Mouse (Mus musculus) stomach, embryonic 15.5 days (tissue): ENCODE results near the gene Faf1. TPM values are rescaled to one million over a fixed set of nuclear protein-coding genes. Genes with fewer than 3 reads are reported as not detected.
A peak's percentile ranks its signal among the peaks of the same experiment; 100 is the strongest.

Experiments used
- ATAC-seq: fragments of 200-750 bp; cut with Nextera tagmentation; 2 replicates; pipeline ENCODE4 v1.8.0; 2017; ENCODE audit warnings: low read depth, moderate number of reproducible peaks, moderate TSS enrichment; ENCODE audit not compliant: insufficient read depth, low FRiP score
- H3K27ac ChIP-seq: fragments of 300-500 bp; sonication (generic); 2 replicates; pipeline ENCODE4 v1.5.1; 2015; ENCODE audit warnings: mild to moderate bottlenecking, inconsistent platforms
- H3K27me3 ChIP-seq: fragments of 300-500 bp; sonication (generic); replicated peaks from 2 replicates; pipeline ENCODE4 v1.6.1; 2015; ENCODE audit warnings: inconsistent platforms
- H3K36me3 ChIP-seq: fragments of 300-500 bp; sonication (generic); 2 replicates; pipeline ENCODE4 v1.6.1; 2015; ENCODE audit warnings: inconsistent platforms
- H3K4me1 ChIP-seq: fragments of 300-500 bp; sonication (generic); 2 replicates; pipeline ENCODE4 v1.6.1; 2015; ENCODE audit warnings: inconsistent platforms
- H3K4me2 ChIP-seq: fragments of 300-500 bp; sonication (generic); 2 replicates; pipeline ENCODE4 v1.6.1; 2015; ENCODE audit warnings: mild to moderate bottlenecking, inconsistent platforms
- H3K4me3 ChIP-seq: fragments of 300-500 bp; sonication (generic); replicated peaks from 2 replicates; pipeline ENCODE4 v1.5.1; 2015; ENCODE audit warnings: inconsistent platforms
- H3K9ac ChIP-seq: fragments of 300-500 bp; sonication (generic); 2 replicates; pipeline ENCODE4 v1.6.1; 2015; ENCODE audit warnings: inconsistent platforms
- H3K9me3 ChIP-seq: fragments of 300-500 bp; sonication (generic); 2 replicates; pipeline ENCODE4 v1.6.1; 2016; ENCODE audit warnings: inconsistent platforms
- whole genome bisulfite sequencing: fragments of 180-500 bp; shearing (Covaris S2); methylation state at CpG from one replicate; pipeline ENCODE4 v1.1.7; 2015; 5-methylcytosine and 5-hydroxymethylcytosine counted together
- polyA plus RNA-seq: library from polyadenylated mRNA; unstranded; fragments of >200 nt; fragmentation: Nextera tagmentation; extraction: Ambion mirVana; gene quantifications from 2 replicates; pipeline ENCODE4 v1.2.1, GENCODE M21; 2015

Faf1 gene
- 24.3 and 27.1 TPM in 2 replicates for polyA plus RNA-seq

GRCm38 (mm10) chr4:109676218-109677215 is at the start of gene Faf1:
TSS of gene Faf1 (plus strand) at chr4:109676588.
- Histone ChIP-seq H3K4me3 (peak within 1 kb of the TSS; percentile 87), H3K27ac (peak within 1 kb of the TSS; percentile 98), H3K9me3 (no peaks in the 10 kb centered on the region), H3K4me2 (peak within 1 kb of the TSS; percentile 65), H3K9ac (peak within 1 kb of the TSS; percentile 84), H3K27me3 (no peaks in the 10 kb centered on the region), H3K4me1 (no peaks in the 10 kb centered on the region), H3K36me3 (no peaks in the 10 kb centered on the region)
- under 1% methylated on average over 101 of the region's 107 CpGs for WGBS
- peak; percentile 96 for ATAC-seq

- no peak for ATAC-seq
- WGBS, result 52% methylated on average over 2 of the region's 2 CpGs
Observed at GRCm38 (mm10) chr4:109630215-109630614, 46.2 kb upstream of the Faf1 start.

GRCm38 (mm10) chr4:109631029-109631428 is 45.4 kb upstream of the Faf1 start:
- H3K27me3 ChIP-seq, result no peaks in the 10 kb centered on the region
- no peak overlapping the region for H3K4me3 ChIP-seq
- no peak overlapping the region for H3K9ac ChIP-seq
- no peak for ATAC-seq
- H3K9me3 ChIP-seq, result no peaks in the 10 kb centered on the region
- no peaks in the 10 kb centered on the region for H3K4me1 ChIP-seq
- H3K36me3 ChIP-seq, result no peaks in the 10 kb centered on the region
- H3K27ac ChIP-seq, result no peak overlapping the region
- WGBS, result 72% methylated on average over 4 of the region's 4 CpGs
- H3K4me2 ChIP-seq, result no peak overlapping the region

More at GRCm38 (mm10) chr4:109630215-109630614, 46.2 kb upstream of the Faf1 start:
- Histone ChIP-seq H3K27me3 (no peaks in the 10 kb centered on the region), H3K9ac (no peak overlapping the region), H3K4me2 (no peak overlapping the region), H3K27ac (no peak overlapping the region), H3K36me3 (no peaks in the 10 kb centered on the region), H3K4me3 (no peak overlapping the region), H3K4me1 (no peaks in the 10 kb centered on the region), H3K9me3 (no peaks in the 10 kb centered on the region)

- H3K4me2 ChIP-seq, result no peak overlapping the region
- no peaks in the 10 kb centered on the region for H3K27me3 ChIP-seq
- no peaks in the 10 kb centered on the region for H3K4me1 ChIP-seq
- 86% methylated on average over 2 of the region's 2 CpGs for WGBS
- no peak overlapping the region for H3K4me3 ChIP-seq
- H3K9ac ChIP-seq, result no peak overlapping the region
- H3K27ac ChIP-seq, result no peak overlapping the region
- no peaks in the 10 kb centered on the region for H3K36me3 ChIP-seq
- no peaks in the 10 kb centered on the region for H3K9me3 ChIP-seq
- ATAC-seq, result no peak
Observed at GRCm38 (mm10) chr4:109634971-109635370, 41.4 kb upstream of the Faf1 start.

- H3K27ac ChIP-seq, result no peak overlapping the region
- 84% methylated on average over 9 of the region's 9 CpGs for WGBS
- no peaks in the 10 kb centered on the region for H3K27me3 ChIP-seq
- no peaks in the 10 kb centered on the region for H3K4me1 ChIP-seq
- no peaks in the 10 kb centered on the region for H3K9me3 ChIP-seq
- no peak overlapping the region for H3K9ac ChIP-seq
- no peak for ATAC-seq
- no peak overlapping the region for H3K4me3 ChIP-seq
- no peaks in the 10 kb centered on the region for H3K36me3 ChIP-seq
- no peak overlapping the region for H3K4me2 ChIP-seq
Observed at GRCm38 (mm10) chr4:109639356-109639755, 37.0 kb upstream of the Faf1 start.

- Histone ChIP-seq H3K9ac (no peak overlapping the region), H3K4me3 (no peak overlapping the region), H3K27me3 (no peaks in the 10 kb centered on the region), H3K36me3 (no peaks in the 10 kb centered on the region), H3K4me1 (no peaks in the 10 kb centered on the region), H3K4me2 (no peak overlapping the region), H3K27ac (no peak overlapping the region), H3K9me3 (no peaks in the 10 kb centered on the region)
- ATAC-seq, result no peak
- 78% methylated on average over 7 of the region's 7 CpGs for WGBS
Observed at GRCm38 (mm10) chr4:109640141-109640540, 36.2 kb upstream of the Faf1 start.

- H3K4me1 ChIP-seq, result no peaks in the 10 kb centered on the region
- no peaks in the 10 kb centered on the region for H3K9me3 ChIP-seq
- H3K27me3 ChIP-seq, result no peaks in the 10 kb centered on the region
- H3K36me3 ChIP-seq, result no peaks in the 10 kb centered on the region
- H3K9ac ChIP-seq, result no peak overlapping the region
- H3K4me3 ChIP-seq, result no peak overlapping the region
- H3K27ac ChIP-seq, result no peak overlapping the region
- WGBS, result 73% methylated on average over 3 of the region's 3 CpGs
- no peak for ATAC-seq
- H3K4me2 ChIP-seq, result no peak overlapping the region
Observed at GRCm38 (mm10) chr4:109641451-109641850, 34.9 kb upstream of the Faf1 start.

- no peak for ATAC-seq
- H3K4me3 ChIP-seq, result no peak overlapping the region
- H3K4me2 ChIP-seq, result no peak overlapping the region
- H3K27ac ChIP-seq, result no peak overlapping the region
- 53% methylated on average over 4 of the region's 4 CpGs for WGBS
- H3K4me1 ChIP-seq, result no peaks in the 10 kb centered on the region
- H3K27me3 ChIP-seq, result no peaks in the 10 kb centered on the region
- no peak overlapping the region for H3K9ac ChIP-seq
- H3K9me3 ChIP-seq, result no peaks in the 10 kb centered on the region
- H3K36me3 ChIP-seq, result no peaks in the 10 kb centered on the region
Observed at GRCm38 (mm10) chr4:109647281-109647680, 29.1 kb upstream of the Faf1 start.

GRCm38 (mm10) chr4:109649331-109649730 is 27.1 kb upstream of the Faf1 start:
- Histone ChIP-seq H3K27ac (no peak overlapping the region), H3K27me3 (0 out of 2 replicates have a peak, but pooled peaks cover 3% of the 10 kb centered on the region), H3K4me1 (no peaks in the 10 kb centered on the region), H3K36me3 (no peaks in the 10 kb centered on the region), H3K9me3 (no peaks in the 10 kb centered on the region), H3K9ac (no peak overlapping the region), H3K4me3 (no peak overlapping the region), H3K4me2 (no peak overlapping the region)
- 73% methylated on average over 5 of the region's 5 CpGs for WGBS
- ATAC-seq, result no peak

GRCm38 (mm10) chr4:109653251-109653650 is 23.1 kb upstream of the Faf1 start:
- no peaks in the 10 kb centered on the region for H3K9me3 ChIP-seq
- no peaks in the 10 kb centered on the region for H3K36me3 ChIP-seq
- no peak overlapping the region for H3K4me3 ChIP-seq
- peaks cover 22% of the 10 kb centered on the region for H3K27me3 ChIP-seq
- no peak overlapping the region for H3K4me2 ChIP-seq
- H3K9ac ChIP-seq, result no peak overlapping the region
- peaks cover 13% of the 10 kb centered on the region for H3K4me1 ChIP-seq
- no peak overlapping the region for H3K27ac ChIP-seq
- ATAC-seq, result no peak

GRCm38 (mm10) chr4:109654701-109655100 is 21.7 kb upstream of the Faf1 start:
- 54% methylated on average over 2 of the region's 2 CpGs for WGBS

GRCm38 (mm10) chr4:109655738-109656137 is 20.6 kb upstream of the Faf1 start:
- Histone ChIP-seq H3K9ac (no peak overlapping the region), H3K9me3 (no peaks in the 10 kb centered on the region), H3K4me3 (no peak overlapping the region), H3K27ac (no peak overlapping the region), H3K4me2 (no peak overlapping the region), H3K36me3 (no peaks in the 10 kb centered on the region), H3K27me3 (peaks cover 32% of the 10 kb centered on the region), H3K4me1 (peaks cover 13% of the 10 kb centered on the region)
- WGBS, result 48% methylated on average over 2 of the region's 2 CpGs
- no peak for ATAC-seq

More at GRCm38 (mm10) chr4:109654701-109655100, 21.7 kb upstream of the Faf1 start:
- Histone ChIP-seq H3K4me2 (no peak overlapping the region), H3K4me3 (no peak overlapping the region), H3K27me3 (peaks cover 26% of the 10 kb centered on the region), H3K27ac (no peak overlapping the region), H3K9ac (no peak overlapping the region), H3K4me1 (peaks cover 13% of the 10 kb centered on the region), H3K36me3 (no peaks in the 10 kb centered on the region), H3K9me3 (no peaks in the 10 kb centered on the region)
- ATAC-seq, result no peak
